Mouse (Mus musculus) midbrain, embryonic 10.5 days (tissue): ENCODE data around the gene Ss18l2. TPM values are rescaled to one million over a fixed set of nuclear protein-coding genes. Genes with fewer than 3 reads are reported as not detected.

Source experiments
- DNase-seq: peaks from one replicate; pipeline ENCODE4 v3.0.0-alpha.2; 2017; ENCODE audit warnings: low spot score
- H3K27ac ChIP-seq: fragments of 300-500 bp; sonication (generic); replicated peaks from 2 replicates; pipeline ENCODE4 v1.5.1; 2016; ENCODE audit warnings: mild to moderate bottlenecking
- H3K27me3 ChIP-seq: fragments of 300-500 bp; sonication (generic); 2 replicates; pipeline ENCODE4 v1.6.1; 2016; ENCODE audit warnings: low read depth, mild to moderate bottlenecking; ENCODE audit not compliant: poor library complexity, severe bottlenecking
- H3K36me3 ChIP-seq: fragments of 300-500 bp; sonication (generic); 2 replicates; pipeline ENCODE4 v1.6.1; 2016; ENCODE audit warnings: mild to moderate bottlenecking, moderate library complexity
- H3K4me1 ChIP-seq: fragments of 300-500 bp; sonication (generic); 2 replicates; pipeline ENCODE4 v1.6.1; 2016
- H3K4me3 ChIP-seq: fragments of 300-500 bp; sonication (generic); 2 replicates; pipeline ENCODE4 v1.5.1; 2016; ENCODE audit warnings: mild to moderate bottlenecking, moderate library complexity
- H3K9me3 ChIP-seq: fragments of 300-500 bp; sonication (generic); replicated peaks from 2 replicates; pipeline ENCODE4 v1.6.1; 2016; ENCODE audit warnings: mild to moderate bottlenecking
- WGBS: fragments of 180-500 bp; shearing (Covaris S2); methylation state at CpG from one replicate; pipeline ENCODE4 v1.1.7; 2016; 5-methylcytosine and 5-hydroxymethylcytosine counted together
- polyA plus RNA-seq: library from polyadenylated mRNA; unstranded; fragments of >200 nt; fragmentation: Nextera tagmentation; extraction: Ambion mirVana; gene quantifications from 2 replicates; pipeline ENCODE4 v1.2.1, GENCODE M21; 2016

Gene Ss18l2
- polyA plus RNA-seq, result 91.8 and 103 TPM in 2 replicates

- peak within 1 kb of the TSS; percentile 96 for H3K4me3 ChIP-seq
- peaks cover 17% of the 10 kb centered on the region for H3K36me3 ChIP-seq
- H3K4me1 ChIP-seq, result peaks cover 26% of the 10 kb centered on the region
- H3K27me3 ChIP-seq, result peaks cover 19% of the 10 kb centered on the region; the same call in 1 of the 2 replicates
- H3K9me3 ChIP-seq, result no peaks in the 10 kb centered on the region
- WGBS, result 6% methylated on average over 37 of the region's 37 CpGs
- DNase-seq, result peak; percentile 98
- peak within 1 kb of the TSS; percentile 91 for H3K27ac ChIP-seq
Observed at GRCm38 (mm10) chr9:121709898-121710583, at the start of gene Ss18l2. Ss18l2 (plus strand) TSS chr9:121710329.

- WGBS, result 78% methylated on average over 6 of the region's 6 CpGs
- Histone ChIP-seq H3K4me1 (peaks cover 13% of the 10 kb centered on the region; the same call in 1 of the 2 replicates), H3K27ac (no peak overlapping the region), H3K9me3 (no peaks in the 10 kb centered on the region), H3K36me3 (no peaks in the 10 kb centered on the region), H3K4me3 (no peak overlapping the region), H3K27me3 (peaks cover 27% of the 10 kb centered on the region)
- no peak for DNase-seq
Observed at GRCm38 (mm10) chr9:121663467-121663866, 46.7 kb upstream of the Ss18l2 start.

GRCm38 (mm10) chr9:121664104-121664503 is 46.0 kb upstream of the Ss18l2 start:
- H3K4me1 ChIP-seq, result peaks cover 20% of the 10 kb centered on the region
- 87% methylated on average over 5 of the region's 5 CpGs for WGBS

GRCm38 (mm10) chr9:121666957-121667630 is 43.0 kb upstream of the Ss18l2 start:
- 85% methylated on average over 16 of the region's 16 CpGs for whole genome bisulfite sequencing
- DNase-seq, result no peak
- Histone ChIP-seq H3K4me1 (peaks cover 47% of the 10 kb centered on the region), H3K36me3 (no peaks in the 10 kb centered on the region), H3K27ac (peak overlapping the region; percentile 43), H3K27me3 (peaks cover 55% of the 10 kb centered on the region), H3K9me3 (no peaks in the 10 kb centered on the region), H3K4me3 (no peak overlapping the region)

More at GRCm38 (mm10) chr9:121664104-121664503, 46.0 kb upstream of the Ss18l2 start:
- H3K27ac ChIP-seq, result no peak overlapping the region
- H3K9me3 ChIP-seq, result no peaks in the 10 kb centered on the region
- no peak for DNase-seq
- H3K27me3 ChIP-seq, result peaks cover 34% of the 10 kb centered on the region
- H3K36me3 ChIP-seq, result no peaks in the 10 kb centered on the region
- no peak overlapping the region for H3K4me3 ChIP-seq

GRCm38 (mm10) chr9:121667822-121668221 is 42.3 kb upstream of the Ss18l2 start:
- H3K4me1 ChIP-seq, result peaks cover 51% of the 10 kb centered on the region
- DNase-seq, result no peak
- 78% methylated on average over 11 of the region's 11 CpGs for WGBS
- peaks cover 55% of the 10 kb centered on the region for H3K27me3 ChIP-seq
- peak overlapping the region; percentile 43 for H3K27ac ChIP-seq
- no peaks in the 10 kb centered on the region for H3K36me3 ChIP-seq
- no peaks in the 10 kb centered on the region for H3K9me3 ChIP-seq
- H3K4me3 ChIP-seq, result no peak overlapping the region

DNA sequence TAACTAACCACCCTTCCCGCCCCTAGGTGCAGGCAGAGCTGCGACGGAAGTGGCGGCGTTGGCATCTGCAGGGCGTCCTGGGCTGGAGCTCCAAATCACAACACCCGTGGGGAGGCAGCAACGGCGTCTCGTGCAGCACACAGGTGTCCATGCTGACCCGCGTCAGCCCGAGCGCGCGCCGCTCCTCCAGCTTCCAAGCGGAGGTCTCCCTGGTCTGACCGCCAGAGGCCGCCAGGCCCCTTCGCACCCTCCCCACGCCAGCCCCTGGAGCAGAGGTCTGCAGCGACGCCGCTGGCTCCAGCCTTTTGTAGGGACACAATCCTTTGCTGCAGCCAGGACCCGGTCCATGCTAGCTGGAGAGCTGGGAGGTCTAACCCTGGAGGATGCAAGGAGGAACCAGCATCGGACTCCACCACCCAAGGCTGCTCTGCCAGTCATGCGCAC is 40.8 kb upstream of the Ss18l2 start:
- H3K4me1 ChIP-seq, result peaks cover 51% of the 10 kb centered on the region

GRCm38 (mm10) chr9:121671300-121671699 is 38.8 kb upstream of the Ss18l2 start:
- no peak overlapping the region for H3K4me3 ChIP-seq
- H3K9me3 ChIP-seq, result no peaks in the 10 kb centered on the region
- peaks cover 55% of the 10 kb centered on the region for H3K4me1 ChIP-seq
- peak; percentile 58 for DNase-seq
- WGBS, result 23% methylated on average over 7 of the region's 7 CpGs
- H3K36me3 ChIP-seq, result no peaks in the 10 kb centered on the region
- no peak overlapping the region for H3K27ac ChIP-seq
- peaks cover 49% of the 10 kb centered on the region for H3K27me3 ChIP-seq

More for the DNA sequence above, 40.8 kb upstream of the Ss18l2 start:
- Histone ChIP-seq H3K9me3 (no peaks in the 10 kb centered on the region), H3K36me3 (no peaks in the 10 kb centered on the region), H3K4me3 (peak overlapping the region; percentile 49), H3K27ac (peak overlapping the region; percentile 61), H3K27me3 (peaks cover 55% of the 10 kb centered on the region)
- DNase-seq, result peak; percentile 86
- under 1% methylated on average over 28 of the region's 28 CpGs for WGBS

DNA sequence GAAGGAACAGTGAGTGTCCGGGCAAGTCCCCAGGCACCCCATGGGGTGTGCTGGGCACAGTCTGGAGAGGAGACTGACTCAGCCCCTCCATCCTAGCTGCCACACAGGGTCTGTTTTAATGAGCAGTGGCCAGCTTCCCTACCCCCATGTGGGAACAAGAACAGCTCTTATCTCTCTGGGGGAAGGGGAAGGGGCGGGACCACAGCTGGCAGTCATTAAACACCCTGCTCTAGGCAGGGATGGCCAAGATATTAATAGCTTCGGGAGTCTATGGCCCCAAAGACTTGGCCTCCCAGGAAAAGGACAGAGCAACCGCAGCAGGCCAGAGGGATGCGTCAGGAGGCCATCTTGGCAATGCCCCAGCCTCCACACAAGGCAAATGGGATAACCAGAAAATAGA is 37.8 kb upstream of the Ss18l2 start:
- H3K4me1 ChIP-seq, result peaks cover 52% of the 10 kb centered on the region
- peaks cover 39% of the 10 kb centered on the region for H3K27me3 ChIP-seq
- WGBS, result 83% methylated on average over 5 of the region's 5 CpGs
- H3K36me3 ChIP-seq, result no peaks in the 10 kb centered on the region
- no peak overlapping the region for H3K4me3 ChIP-seq
- no peak for DNase-seq
- H3K27ac ChIP-seq, result no peak overlapping the region
- no peaks in the 10 kb centered on the region for H3K9me3 ChIP-seq

DNA sequence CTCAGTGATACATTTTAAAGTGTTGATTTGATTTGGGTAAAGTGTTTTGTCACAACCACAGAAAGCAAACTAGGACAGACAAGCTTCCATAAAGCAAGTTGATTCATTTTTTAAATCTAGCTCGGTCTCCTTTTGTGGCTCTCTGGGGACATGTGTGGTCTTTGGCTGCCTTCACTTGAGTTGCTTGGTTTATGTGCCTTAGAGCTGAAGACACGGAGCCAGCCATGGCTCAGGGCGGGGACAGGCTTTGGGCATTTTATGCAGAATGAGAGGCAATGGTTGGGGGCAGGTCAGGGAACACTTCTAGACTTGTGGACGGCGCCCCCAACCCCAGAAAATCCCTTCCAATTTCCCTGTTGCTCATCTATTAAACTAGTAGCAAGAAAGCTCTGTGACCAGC is 36.4 kb upstream of the Ss18l2 start:
- H3K27ac ChIP-seq, result 0 out of 2 replicates have a peak overlapping the region, but pooled peaks have one; percentile 13
- no peaks in the 10 kb centered on the region for H3K36me3 ChIP-seq
- no peaks in the 10 kb centered on the region for H3K9me3 ChIP-seq
- no peak for DNase-seq
- H3K4me3 ChIP-seq, result no peak overlapping the region
- H3K27me3 ChIP-seq, result peaks cover 25% of the 10 kb centered on the region
- 85% methylated on average over 5 of the region's 5 CpGs for WGBS
- H3K4me1 ChIP-seq, result peaks cover 46% of the 10 kb centered on the region

DNA sequence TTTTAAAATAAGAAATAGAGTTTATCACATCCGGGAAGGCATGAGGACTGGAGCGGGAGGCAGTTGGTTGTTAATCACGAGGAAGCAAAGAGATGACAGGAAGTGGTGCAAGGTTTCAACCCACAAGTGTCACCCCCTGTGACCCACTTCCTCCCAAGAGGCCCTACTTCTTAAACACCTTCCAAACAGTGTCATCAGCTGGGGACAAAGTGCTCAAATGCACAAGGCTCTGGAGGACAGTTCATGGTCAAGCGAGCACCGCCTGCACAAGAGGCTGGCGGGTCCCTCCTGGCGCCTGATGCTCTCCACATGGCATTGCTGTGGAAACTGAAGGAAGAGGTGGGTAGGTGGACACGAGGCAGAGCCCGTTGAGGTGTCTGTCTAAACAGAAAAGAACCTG is 35.1 kb upstream of the Ss18l2 start:
- Histone ChIP-seq H3K36me3 (no peaks in the 10 kb centered on the region), H3K4me1 (peaks cover 36% of the 10 kb centered on the region), H3K4me3 (no peak overlapping the region), H3K27me3 (peaks cover 12% of the 10 kb centered on the region), H3K27ac (no peak overlapping the region), H3K9me3 (no peaks in the 10 kb centered on the region)
- WGBS, result 90% methylated on average over 9 of the region's 9 CpGs
- DNase-seq, result no peak

DNA sequence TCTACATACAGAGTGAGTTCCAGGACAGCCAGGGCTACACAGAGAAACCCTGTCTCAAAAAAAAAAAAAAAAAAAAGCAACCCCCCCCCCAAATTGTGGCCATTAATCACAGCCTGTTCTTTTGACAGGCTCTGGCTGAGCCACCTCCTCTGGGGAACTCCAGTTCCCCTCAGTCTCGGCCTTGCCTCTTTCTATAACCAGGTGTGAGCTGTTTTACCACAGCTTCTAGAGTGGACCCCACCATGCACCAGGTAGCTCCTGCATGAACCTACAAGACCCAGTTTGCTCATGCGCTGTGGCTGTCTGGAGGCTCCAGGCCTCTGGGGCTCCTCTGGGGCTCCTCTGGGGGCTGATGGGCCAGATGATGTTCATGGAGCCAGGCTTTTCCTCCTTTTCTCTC is 34.6 kb upstream of the Ss18l2 start:
- peaks cover 7% of the 10 kb centered on the region for H3K27me3 ChIP-seq
- H3K4me1 ChIP-seq, result peaks cover 31% of the 10 kb centered on the region
- no peaks in the 10 kb centered on the region for H3K36me3 ChIP-seq
- H3K27ac ChIP-seq, result no peak overlapping the region
- no peak for DNase-seq
- H3K9me3 ChIP-seq, result no peaks in the 10 kb centered on the region
- H3K4me3 ChIP-seq, result no peak overlapping the region
- 94% methylated on average over 2 of the region's 2 CpGs for WGBS

- Histone ChIP-seq H3K4me3 (no peak overlapping the region), H3K27me3 (no peaks in the 10 kb centered on the region), H3K36me3 (peaks cover 8% of the 10 kb centered on the region), H3K9me3 (no peaks in the 10 kb centered on the region), H3K4me1 (peaks cover 18% of the 10 kb centered on the region), H3K27ac (no peak overlapping the region)
- DNase-seq, result no peak
- 85% methylated on average over 4 of the region's 4 CpGs for whole genome bisulfite sequencing
Observed at GRCm38 (mm10) chr9:121677069-121677468, 33.1 kb upstream of the Ss18l2 start.

GRCm38 (mm10) chr9:121677476-121677875 is 32.7 kb upstream of the Ss18l2 start:
- H3K9me3 ChIP-seq, result no peaks in the 10 kb centered on the region
- H3K36me3 ChIP-seq, result peaks cover 12% of the 10 kb centered on the region
- H3K27ac ChIP-seq, result peak overlapping the region; percentile 42; the same call in 1 of the 2 replicates
- H3K27me3 ChIP-seq, result no peaks in the 10 kb centered on the region
- WGBS, result 85% methylated on average over 8 of the region's 8 CpGs
- H3K4me1 ChIP-seq, result peaks cover 14% of the 10 kb centered on the region
- H3K4me3 ChIP-seq, result no peak overlapping the region
- DNase-seq, result no peak
